Mouse (Mus musculus) hindbrain, embryonic 11.5 days (tissue): Measurements from ENCODE around the gene Sertad4. TPM values are rescaled to one million over a fixed set of nuclear protein-coding genes. Genes with fewer than 3 reads are reported as not detected.

Experiments
- ATAC-seq: fragments of 200-750 bp; cut with Nextera tagmentation; 2 replicates; pipeline ENCODE4 v1.8.0; 2017; ENCODE audit warnings: mild to moderate bottlenecking, moderate TSS enrichment, moderate library complexity; ENCODE audit not compliant: low FRiP score
- DNase-seq: peaks from one replicate; pipeline ENCODE4 v3.0.0-alpha.2; 2015; ENCODE audit warnings: low spot score
- H3K27ac ChIP-seq: fragments of 300-500 bp; sonication (generic); 2 replicates; pipeline ENCODE4 v1.5.1; 2014; ENCODE audit warnings: mild to moderate bottlenecking, low read depth, low read length
- H3K27me3 ChIP-seq: fragments of 300-500 bp; sonication (generic); 2 replicates; pipeline ENCODE4 v1.6.1; 2014; ENCODE audit warnings: mild to moderate bottlenecking, low read length, moderate library complexity, mixed read lengths; ENCODE audit not compliant: control insufficient read depth, insufficient read depth
- H3K36me3 ChIP-seq: fragments of 300-500 bp; sonication (generic); 2 replicates; pipeline ENCODE4 v1.6.1; 2014; ENCODE audit warnings: mild to moderate bottlenecking, low read length, moderate library complexity, mixed read lengths; ENCODE audit not compliant: control insufficient read depth, insufficient read depth
- H3K4me1 ChIP-seq: fragments of 300-500 bp; sonication (generic); replicated peaks from 2 replicates; pipeline ENCODE4 v1.6.1; 2014; ENCODE audit warnings: low read length, mixed read lengths; ENCODE audit not compliant: control insufficient read depth, insufficient read depth
- H3K4me2 ChIP-seq: fragments of 300-500 bp; sonication (generic); replicated peaks from 2 replicates; pipeline ENCODE4 v1.6.1; 2014; ENCODE audit warnings: mild to moderate bottlenecking, low read depth, low read length
- H3K4me3 ChIP-seq: fragments of 300-500 bp; sonication (generic); 2 replicates; pipeline ENCODE4 v1.5.1; 2014; ENCODE audit warnings: low read depth, low read length
- H3K9ac ChIP-seq: fragments of 300-500 bp; sonication (generic); 2 replicates; pipeline ENCODE4 v1.6.1; 2014; ENCODE audit warnings: low read depth, low read length
- H3K9me3 ChIP-seq: fragments of 300-500 bp; sonication (generic); 2 replicates; pipeline ENCODE4 v1.6.1; 2016; ENCODE audit warnings: low read length; ENCODE audit not compliant: control insufficient read depth
- WGBS: fragments of 180-500 bp; shearing (Covaris S2); extraction: QIAGEN DNeasy Blood & Tissue Kit; methylation state at CpG from one replicate; pipeline ENCODE4 v1.1.7; 2014; 5-methylcytosine and 5-hydroxymethylcytosine counted together
- polyA plus RNA-seq: library from polyadenylated mRNA; unstranded; fragments of >200 nt; fragmentation: Nextera tagmentation; extraction: Ambion mirVana; gene quantifications from 2 replicates; pipeline ENCODE4 v1.2.1, GENCODE M21; 2014

The Sertad4 gene
- polyA plus RNA-seq, 1 experiment from 2014 or later, result 21.3 TPM

DNA sequence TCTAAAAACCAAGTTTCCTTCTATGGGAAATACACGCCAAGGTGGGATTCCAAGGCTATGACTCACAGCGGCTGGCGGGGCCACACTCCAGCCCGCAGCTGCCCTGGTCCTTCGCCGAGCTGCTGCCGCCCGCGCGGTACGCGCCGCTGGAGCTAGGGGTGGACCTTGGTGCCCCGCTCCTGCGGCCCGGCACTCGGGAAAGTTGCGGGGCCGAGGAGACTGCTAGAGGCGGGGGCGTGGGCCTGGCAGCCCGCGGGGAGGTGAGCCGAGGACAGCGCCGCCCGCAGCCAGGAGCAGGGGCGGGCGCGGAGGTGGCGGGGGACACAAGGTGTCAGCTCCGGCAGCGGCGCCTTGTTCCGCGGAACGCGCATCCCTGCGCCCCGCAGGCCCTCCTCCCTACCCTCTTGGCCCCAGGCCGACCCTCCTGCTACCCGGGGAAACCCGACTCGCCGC, 711 bp downstream of the Sertad4 start:
- H3K9ac ChIP-seq, result peak overlapping the region; percentile 88
- no peaks in the 10 kb centered on the region for H3K9me3 ChIP-seq
- peak overlapping the region; percentile 93 for H3K4me2 ChIP-seq
- H3K36me3 ChIP-seq, result no peaks in the 10 kb centered on the region
- under 1% methylated on average over 26 of the region's 45 CpGs for WGBS
- H3K4me1 ChIP-seq, result peaks cover 11% of the 10 kb centered on the region; the same call in 1 of the 2 replicates
- DNase-seq, result peak; percentile 73
- peak overlapping the region; percentile 79 for H3K4me3 ChIP-seq
- H3K27me3 ChIP-seq, result peaks cover 24% of the 10 kb centered on the region
- H3K27ac ChIP-seq, result peak overlapping the region; percentile 96
- ATAC-seq, result peak; percentile 71

DNA sequence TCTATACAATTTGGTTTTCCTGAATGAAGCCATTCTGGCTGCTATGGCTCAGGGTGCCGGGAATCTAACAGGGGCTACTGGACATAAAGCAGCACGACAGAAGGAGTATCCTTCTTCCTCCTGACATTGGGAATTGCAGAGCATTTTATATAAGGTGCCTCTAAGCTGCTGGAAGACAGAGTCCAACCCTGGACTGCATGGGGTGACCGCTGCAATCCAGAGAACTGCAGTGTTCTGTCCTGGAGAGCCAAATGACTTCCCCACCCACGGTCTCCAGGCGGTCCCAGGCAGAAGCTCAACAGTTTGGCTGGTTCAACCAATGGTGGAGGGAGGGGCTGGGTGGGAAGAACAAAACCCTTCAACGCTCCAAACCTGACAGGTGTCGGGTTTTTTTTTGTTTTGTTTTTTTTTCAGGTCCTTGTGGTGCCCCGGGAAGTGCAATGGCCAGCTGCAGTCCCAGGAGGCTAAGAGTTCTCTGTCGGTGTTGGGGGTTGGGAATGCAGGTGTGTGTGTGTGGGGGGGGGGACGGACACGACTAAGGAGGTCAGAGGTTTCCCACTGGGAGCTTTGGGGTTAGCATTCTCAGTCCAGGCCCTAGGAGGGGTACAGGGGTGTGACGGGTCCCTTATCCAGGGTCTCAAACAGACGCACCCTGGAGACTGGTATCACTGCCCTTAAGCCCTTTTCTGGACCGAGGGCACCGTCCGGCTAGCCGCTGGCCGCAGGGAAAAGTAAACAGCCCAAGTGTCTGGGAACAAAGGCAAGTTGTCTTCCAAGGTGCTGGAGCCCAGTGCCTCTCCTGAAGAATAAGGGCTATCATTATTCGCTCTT, 1.4 kb downstream of the Sertad4 start:
- 2% methylated on average over 19 of the region's 19 CpGs for WGBS
- Histone ChIP-seq H3K4me2 (peak overlapping the region; percentile 93), H3K27ac (peak overlapping the region; percentile 96), H3K4me1 (peaks cover 11% of the 10 kb centered on the region; the same call in 1 of the 2 replicates), H3K27me3 (peaks cover 24% of the 10 kb centered on the region), H3K9ac (peak overlapping the region; percentile 88), H3K4me3 (peak overlapping the region; percentile 79), H3K36me3 (no peaks in the 10 kb centered on the region), H3K9me3 (no peaks in the 10 kb centered on the region)
- ATAC-seq (0 out of 2 replicates have a peak, but pooled peaks have one; percentile 12), DNase-seq (peak; percentile 41)

DNA sequence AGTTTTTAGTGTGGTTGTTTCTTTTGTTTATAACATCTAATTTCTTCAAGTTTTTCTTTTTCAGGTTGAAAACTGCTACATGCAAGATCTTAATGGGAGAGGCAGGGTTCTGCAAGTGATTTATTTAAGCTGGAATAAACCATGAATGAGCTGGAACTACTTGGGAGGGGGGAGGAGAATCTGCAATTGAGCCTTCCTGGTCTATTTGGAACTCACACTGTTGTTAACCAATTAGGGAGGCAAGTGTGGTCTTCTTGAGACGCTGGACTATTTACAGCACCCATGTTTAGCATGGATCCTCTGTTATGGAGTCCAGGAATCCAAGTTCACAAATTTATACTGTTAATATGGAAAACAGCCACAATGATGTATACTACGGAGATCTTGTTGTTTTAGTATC, 2.1 kb downstream of the Sertad4 start:
- Histone ChIP-seq H3K4me1 (peaks cover 11% of the 10 kb centered on the region; the same call in 1 of the 2 replicates), H3K27me3 (peaks cover 24% of the 10 kb centered on the region), H3K4me2 (peak overlapping the region; percentile 93; the same call in 1 of the 2 replicates), H3K4me3 (peak overlapping the region; percentile 79; the same call in 1 of the 2 replicates), H3K9ac (no peak overlapping the region), H3K36me3 (no peaks in the 10 kb centered on the region), H3K27ac (no peak overlapping the region), H3K9me3 (no peaks in the 10 kb centered on the region)
- no peak for ATAC-seq
- no peak for DNase-seq
- WGBS, result 47% methylated on average over 2 of the region's 2 CpGs

DNA sequence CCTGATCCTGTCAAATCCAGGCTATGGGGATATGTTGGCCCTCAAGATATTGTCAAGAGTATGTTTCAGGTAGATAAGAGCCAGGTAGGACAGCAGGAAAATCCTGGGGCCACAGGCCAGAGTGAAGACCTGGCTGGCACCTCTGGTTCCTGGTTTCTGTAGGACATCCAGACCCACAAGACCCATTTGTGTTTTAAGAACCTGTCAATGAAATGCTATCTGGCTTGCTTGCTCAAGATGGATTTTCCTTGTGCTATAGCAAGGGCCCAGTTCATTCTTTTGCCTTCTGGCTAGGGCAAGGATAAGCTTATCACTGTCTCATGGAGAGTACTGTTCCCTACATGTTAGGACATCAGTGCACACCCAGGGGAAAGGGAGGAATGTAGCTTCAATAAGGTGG, 3.5 kb downstream of the Sertad4 start:
- Histone ChIP-seq H3K9ac (no peak overlapping the region), H3K4me3 (no peak overlapping the region), H3K36me3 (no peaks in the 10 kb centered on the region), H3K4me1 (peaks cover 11% of the 10 kb centered on the region; the same call in 1 of the 2 replicates), H3K4me2 (peak overlapping the region; percentile 26; the same call in 1 of the 2 replicates), H3K27me3 (peaks cover 24% of the 10 kb centered on the region), H3K27ac (no peak overlapping the region), H3K9me3 (no peaks in the 10 kb centered on the region)
- DNase-seq, result no peak
- no peak for ATAC-seq

- H3K9ac ChIP-seq, result peak overlapping the region; percentile 31; the same call in 1 of the 2 replicates
- WGBS, result 6% methylated on average over 6 of the region's 6 CpGs
Measured at GRCm38 (mm10) chr1:192851640-192852039, 3.9 kb downstream of the Sertad4 start.

DNA sequence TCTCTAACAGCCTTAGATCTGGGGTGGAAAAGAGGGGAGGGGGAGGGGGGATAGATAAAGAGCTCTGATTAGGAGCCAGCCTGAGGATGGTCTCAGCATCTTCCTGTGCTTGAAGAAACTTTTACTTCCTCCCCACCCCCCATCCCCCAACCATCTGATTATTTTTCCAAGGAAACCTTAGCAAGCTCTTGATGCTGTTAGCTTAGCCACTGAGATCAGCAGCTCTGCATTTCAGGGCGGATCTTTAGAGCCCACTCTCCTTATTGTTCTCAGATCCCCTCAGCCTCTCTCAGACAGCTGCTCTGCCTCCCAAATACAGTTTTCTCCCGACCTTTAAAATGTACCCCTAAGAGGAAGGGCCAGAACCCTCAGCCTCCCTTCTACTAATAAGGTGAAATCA, 4.4 kb downstream of the Sertad4 start:
- Histone ChIP-seq H3K4me2 (peak overlapping the region; percentile 26), H3K4me1 (peaks cover 7% of the 10 kb centered on the region; the same call in 1 of the 2 replicates), H3K36me3 (no peaks in the 10 kb centered on the region), H3K9ac (peak overlapping the region; percentile 31; the same call in 1 of the 2 replicates), H3K4me3 (no peak overlapping the region), H3K27me3 (peaks cover 21% of the 10 kb centered on the region; the same call in 1 of the 2 replicates), H3K9me3 (no peaks in the 10 kb centered on the region), H3K27ac (peak overlapping the region; percentile 51; the same call in 1 of the 2 replicates)
- ATAC-seq (no peak), DNase-seq (no peak)
- 2% methylated on average over 2 of the region's 2 CpGs for WGBS

More at GRCm38 (mm10) chr1:192851640-192852039, 3.9 kb downstream of the Sertad4 start:
- peaks cover 24% of the 10 kb centered on the region for H3K27me3 ChIP-seq
- H3K9me3 ChIP-seq, result no peaks in the 10 kb centered on the region
- no peak overlapping the region for H3K27ac ChIP-seq
- H3K36me3 ChIP-seq, result no peaks in the 10 kb centered on the region
- DNase-seq, result peak; percentile 49
- peak overlapping the region; percentile 26 for H3K4me2 ChIP-seq
- H3K4me1 ChIP-seq, result peaks cover 11% of the 10 kb centered on the region; the same call in 1 of the 2 replicates
- no peak for ATAC-seq
- H3K4me3 ChIP-seq, result no peak overlapping the region

DNA sequence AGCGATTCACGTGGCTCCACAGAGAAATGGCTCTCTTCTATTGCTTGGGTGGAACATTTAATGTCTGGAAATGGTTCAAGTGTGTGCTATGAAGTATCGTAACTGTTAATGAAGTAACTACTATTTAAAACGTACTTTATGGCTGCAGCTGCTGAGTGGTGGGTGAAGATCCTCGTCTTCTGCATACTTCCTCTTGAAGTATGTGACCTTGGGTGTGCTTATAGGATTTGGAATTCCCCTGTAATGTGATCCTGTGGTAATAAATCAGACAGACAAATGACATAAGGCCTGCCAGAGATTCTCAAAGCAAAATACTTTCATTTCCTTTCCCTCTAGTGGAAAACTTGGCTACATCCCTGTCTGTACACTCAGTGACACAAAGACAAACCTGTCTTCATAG, 5.9 kb downstream of the Sertad4 start:
- no peak for ATAC-seq
- 85% methylated on average over 5 of the region's 5 CpGs for WGBS
- H3K36me3 ChIP-seq, result no peaks in the 10 kb centered on the region
- H3K9me3 ChIP-seq, result no peaks in the 10 kb centered on the region
- peaks cover 4% of the 10 kb centered on the region; the same call in 1 of the 2 replicates for H3K4me1 ChIP-seq
- no peak overlapping the region for H3K27ac ChIP-seq
- no peak overlapping the region for H3K4me3 ChIP-seq
- H3K27me3 ChIP-seq, result peaks cover 16% of the 10 kb centered on the region; the same call in 1 of the 2 replicates
- H3K9ac ChIP-seq, result no peak overlapping the region
- H3K4me2 ChIP-seq, result no peak overlapping the region
- no peak for DNase-seq

DNA sequence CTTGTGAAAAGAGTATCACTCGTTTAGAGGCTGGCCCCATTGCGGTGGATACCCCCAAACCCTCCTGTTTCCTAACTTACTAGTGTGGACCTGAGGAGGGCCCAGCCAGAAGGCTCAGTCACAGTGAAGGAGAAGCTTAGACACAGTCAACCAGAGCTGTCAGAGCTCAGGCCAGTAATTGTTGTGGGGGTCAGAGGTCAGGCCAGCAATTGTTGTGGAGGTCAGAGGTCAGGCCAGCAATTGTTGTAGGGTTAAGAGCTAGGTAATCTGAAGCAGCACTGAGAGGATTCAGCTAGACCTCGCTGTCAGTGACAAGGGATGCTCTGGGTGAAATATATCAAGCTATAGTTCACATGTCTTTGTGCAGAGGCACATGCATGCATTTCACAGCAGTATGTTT, 8.3 kb downstream of the Sertad4 start:
- no peaks in the 10 kb centered on the region for H3K9me3 ChIP-seq
- H3K4me2 ChIP-seq, result no peak overlapping the region
- H3K27me3 ChIP-seq, result 0 out of 2 replicates have a peak, but pooled peaks cover 2% of the 10 kb centered on the region
- WGBS, result 23% methylated on average over 3 of the region's 3 CpGs
- H3K36me3 ChIP-seq, result no peaks in the 10 kb centered on the region
- H3K4me3 ChIP-seq, result no peak overlapping the region
- no peak; the same call in 1 of the 2 replicates for ATAC-seq
- H3K4me1 ChIP-seq, result peaks cover 3% of the 10 kb centered on the region; the same call in 1 of the 2 replicates
- no peak overlapping the region for H3K9ac ChIP-seq
- DNase-seq, result no peak
- no peak overlapping the region for H3K27ac ChIP-seq
